Mouse (Mus musculus) neural tube, embryonic 15.5 days (tissue): ENCODE measurements at regions not wholly inside any gene's neighbourhood (a gene's known extent, or its start where the extent isn't known, plus 50 kb on each side); places are given as distances from the start of the nearest gene placed in this dataset.

Source experiments
- ATAC-seq: fragments of 200-750 bp; cut with Nextera tagmentation; 2 replicates; pipeline ENCODE4 v1.8.0; 2017; ENCODE audit warnings: mild to moderate bottlenecking, moderate TSS enrichment, moderate library complexity; ENCODE audit not compliant: low FRiP score
- H3K27ac ChIP-seq: fragments of 300-500 bp; sonication (generic); replicated peaks from 2 replicates; pipeline ENCODE4 v1.5.1; 2015; ENCODE audit warnings: mild to moderate bottlenecking, inconsistent platforms
- H3K27me3 ChIP-seq: fragments of 300-500 bp; sonication (generic); replicated peaks from 2 replicates; pipeline ENCODE4 v1.6.1; 2015; ENCODE audit warnings: inconsistent platforms
- H3K36me3 ChIP-seq: fragments of 300-500 bp; sonication (generic); 2 replicates; pipeline ENCODE4 v1.6.1; 2015; ENCODE audit warnings: inconsistent platforms
- H3K4me1 ChIP-seq: fragments of 300-500 bp; sonication (generic); 2 replicates; pipeline ENCODE4 v1.6.1; 2015; ENCODE audit warnings: inconsistent platforms
- H3K4me2 ChIP-seq: fragments of 300-500 bp; sonication (generic); 2 replicates; pipeline ENCODE4 v1.6.1; 2015; ENCODE audit warnings: inconsistent platforms, mild to moderate bottlenecking, moderate library complexity
- H3K4me3 ChIP-seq: fragments of 300-500 bp; sonication (generic); replicated peaks from 2 replicates; pipeline ENCODE4 v1.5.1; 2015; ENCODE audit warnings: mild to moderate bottlenecking, inconsistent platforms
- H3K9ac ChIP-seq: fragments of 300-500 bp; sonication (generic); replicated peaks from 2 replicates; pipeline ENCODE4 v1.6.1; 2015; ENCODE audit warnings: mild to moderate bottlenecking, inconsistent platforms
- H3K9me3 ChIP-seq: fragments of 300-500 bp; sonication (generic); replicated peaks from 2 replicates; pipeline ENCODE4 v1.6.1; 2016; ENCODE audit warnings: inconsistent platforms
- WGBS: fragments of 180-500 bp; shearing (Covaris S2); methylation state at CpG from one replicate; pipeline ENCODE4 v1.1.7; 2015; ENCODE audit warnings: mixed read lengths; 5-methylcytosine and 5-hydroxymethylcytosine counted together

DNA sequence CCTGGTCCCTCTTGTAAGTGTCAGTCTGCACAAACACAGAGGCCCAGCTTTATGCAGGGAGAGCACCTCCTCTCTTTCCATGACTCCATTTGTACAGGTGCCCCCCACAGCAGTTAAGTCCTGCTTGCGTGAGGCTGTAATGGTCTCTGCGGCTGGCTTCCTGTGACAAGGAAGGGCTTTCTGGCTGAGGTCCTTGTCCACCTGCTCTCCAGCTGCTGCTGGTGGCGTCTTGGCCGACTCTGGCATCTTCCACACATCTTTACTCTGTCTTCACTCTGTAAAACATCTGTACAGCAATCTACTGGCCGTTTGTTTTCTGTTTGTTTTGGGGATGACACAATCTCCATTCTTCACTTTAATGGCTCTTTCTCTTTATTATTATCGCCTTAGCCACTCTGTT lies 60.8 kb downstream of the Rpusd4 start:
- no peaks in the 10 kb centered on the region for H3K9me3 ChIP-seq
- no peaks in the 10 kb centered on the region for H3K36me3 ChIP-seq
- no peak overlapping the region for H3K4me3 ChIP-seq
- peaks cover 49% of the 10 kb centered on the region for H3K27me3 ChIP-seq
- H3K27ac ChIP-seq, result no peak overlapping the region
- ATAC-seq, result no peak
- no peak overlapping the region for H3K9ac ChIP-seq
- 59% methylated on average over 6 of the region's 6 CpGs for WGBS
- no peak overlapping the region for H3K4me2 ChIP-seq
- peaks cover 15% of the 10 kb centered on the region for H3K4me1 ChIP-seq

DNA sequence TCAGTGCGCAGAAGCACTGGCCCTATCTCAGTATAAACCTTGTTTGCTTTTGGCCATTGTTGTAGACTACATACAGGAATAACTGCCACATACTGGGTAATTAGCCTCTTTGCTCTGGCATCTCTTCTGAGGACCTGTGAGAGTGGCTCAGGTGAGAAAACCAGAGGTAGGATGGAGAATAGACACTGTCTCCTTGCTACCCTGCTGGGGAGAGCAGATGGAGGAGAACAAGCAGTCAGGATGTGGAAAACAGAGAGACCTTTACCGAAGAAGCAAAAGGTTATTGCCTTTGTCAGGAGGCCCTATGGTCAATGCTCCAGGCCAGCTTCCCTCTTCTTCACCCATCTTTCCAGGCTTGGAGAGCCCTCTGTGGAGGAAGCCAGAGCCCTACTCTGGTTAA lies 62.7 kb downstream of the Rpusd4 start:
- no peaks in the 10 kb centered on the region for H3K36me3 ChIP-seq
- no peak overlapping the region for H3K27ac ChIP-seq
- no peaks in the 10 kb centered on the region for H3K9me3 ChIP-seq
- H3K4me3 ChIP-seq, result no peak overlapping the region
- no peak overlapping the region for H3K9ac ChIP-seq
- H3K4me1 ChIP-seq, result peaks cover 15% of the 10 kb centered on the region
- H3K27me3 ChIP-seq, result peaks cover 52% of the 10 kb centered on the region
- no peak overlapping the region for H3K4me2 ChIP-seq
- 83% methylated on average over 2 of the region's 2 CpGs for WGBS
- no peak for ATAC-seq

DNA sequence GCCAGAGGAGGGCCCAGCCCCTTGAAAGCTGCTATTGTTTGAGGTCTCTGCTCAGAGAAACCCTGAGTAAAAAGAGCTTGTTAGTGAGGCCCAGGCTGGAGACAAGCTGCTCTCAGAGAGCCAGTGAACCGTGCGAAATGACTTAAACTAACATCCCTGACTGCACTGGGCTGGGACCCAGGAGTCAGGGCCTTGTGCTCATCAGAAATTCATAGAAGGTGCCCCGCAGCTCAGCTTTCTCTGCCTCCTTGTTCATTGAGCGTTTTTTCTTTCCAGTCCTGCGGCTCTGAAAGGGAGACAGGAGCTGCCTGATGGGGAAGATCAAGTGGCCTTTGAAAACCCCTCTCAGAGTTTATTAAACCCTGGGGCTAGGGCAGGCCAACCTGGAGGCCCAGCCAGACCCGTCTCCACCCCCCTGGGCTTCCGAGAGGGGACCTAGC lies 63.6 kb downstream of the Rpusd4 start:
- no peak overlapping the region for H3K4me2 ChIP-seq
- peaks cover 23% of the 10 kb centered on the region for H3K4me1 ChIP-seq
- H3K27me3 ChIP-seq, result peaks cover 49% of the 10 kb centered on the region
- H3K9me3 ChIP-seq, result no peaks in the 10 kb centered on the region
- no peak overlapping the region for H3K27ac ChIP-seq
- WGBS, result 6% methylated on average over 7 of the region's 7 CpGs
- no peak overlapping the region for H3K9ac ChIP-seq
- no peaks in the 10 kb centered on the region for H3K36me3 ChIP-seq
- no peak overlapping the region for H3K4me3 ChIP-seq
- peak; percentile 75 for ATAC-seq

DNA sequence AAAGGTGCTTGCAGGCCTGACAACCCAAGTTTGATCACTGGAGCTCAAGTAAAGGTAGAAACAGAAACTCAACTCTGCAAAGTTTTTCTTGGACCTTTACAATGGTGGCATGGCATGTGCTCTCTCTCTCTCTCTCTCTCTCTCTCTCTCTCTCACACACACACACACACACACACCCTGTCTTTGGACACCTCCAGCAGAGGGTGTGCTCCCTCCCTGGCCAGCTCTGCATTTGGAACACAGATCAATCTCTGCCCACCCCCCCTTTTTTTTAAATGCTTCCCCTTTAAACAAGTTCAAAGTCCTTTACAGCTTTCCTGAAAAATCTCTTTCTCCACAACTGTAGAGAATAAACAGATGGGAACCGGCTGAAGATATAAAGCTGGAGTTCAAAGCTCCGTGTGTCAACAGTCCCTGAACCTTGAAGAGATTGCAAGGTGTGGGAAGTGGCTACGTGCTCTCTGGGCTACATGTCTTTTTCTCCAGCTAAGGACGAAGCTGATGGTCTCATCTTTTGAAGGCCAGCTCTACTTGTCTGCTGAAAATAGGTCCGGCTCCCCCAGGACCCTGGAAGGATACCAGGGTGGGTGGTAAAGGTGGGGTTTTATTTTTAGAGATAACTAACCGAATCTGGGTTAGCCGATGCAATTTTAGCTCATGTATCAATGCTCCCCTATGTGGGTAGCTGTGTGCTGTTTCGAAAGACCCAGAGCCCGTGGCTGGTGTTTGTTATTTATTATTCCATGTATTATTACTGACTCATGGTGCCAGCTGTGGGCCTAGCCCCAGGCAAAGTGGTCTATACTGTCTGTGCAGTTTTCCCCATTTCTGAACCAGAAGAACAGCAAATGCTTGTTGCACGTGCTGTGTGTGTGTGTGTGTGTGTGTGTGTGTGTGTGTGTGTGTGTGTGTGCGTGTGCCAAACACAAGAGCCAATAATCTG lies 65.3 kb downstream of the Rpusd4 start:
- 64% methylated on average over 11 of the region's 11 CpGs for WGBS
- Histone ChIP-seq H3K4me1 (peaks cover 24% of the 10 kb centered on the region), H3K4me2 (no peak overlapping the region), H3K4me3 (no peak overlapping the region), H3K9ac (no peak overlapping the region), H3K9me3 (no peaks in the 10 kb centered on the region), H3K27ac (no peak overlapping the region), H3K36me3 (no peaks in the 10 kb centered on the region), H3K27me3 (peaks cover 41% of the 10 kb centered on the region)
- ATAC-seq, result no peak

DNA sequence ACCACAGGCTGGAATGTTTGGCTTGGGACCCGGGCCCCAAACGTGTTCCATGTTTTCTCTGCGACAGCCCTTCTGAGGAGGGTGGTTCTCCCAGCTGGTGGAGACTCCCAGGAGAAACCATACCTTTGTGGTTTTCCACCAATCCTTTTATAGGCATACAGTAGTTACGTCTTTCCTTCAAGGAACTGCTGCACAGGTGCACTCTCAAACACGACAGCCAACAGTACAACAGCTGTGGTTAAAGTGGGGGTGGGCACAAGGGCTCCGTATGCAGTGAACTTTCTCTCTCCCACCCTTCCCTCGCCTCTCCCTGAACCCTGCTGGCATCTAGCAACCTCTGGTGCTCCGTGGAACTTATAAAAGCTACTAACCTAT lies 66.0 kb downstream of the Rpusd4 start:
- Histone ChIP-seq H3K4me3 (no peak overlapping the region), H3K4me1 (peaks cover 24% of the 10 kb centered on the region), H3K9ac (no peak overlapping the region), H3K27ac (no peak overlapping the region), H3K27me3 (peaks cover 46% of the 10 kb centered on the region), H3K4me2 (no peak overlapping the region), H3K36me3 (no peaks in the 10 kb centered on the region), H3K9me3 (no peaks in the 10 kb centered on the region)
- ATAC-seq, result no peak
- WGBS, result 67% methylated on average over 8 of the region's 8 CpGs

DNA sequence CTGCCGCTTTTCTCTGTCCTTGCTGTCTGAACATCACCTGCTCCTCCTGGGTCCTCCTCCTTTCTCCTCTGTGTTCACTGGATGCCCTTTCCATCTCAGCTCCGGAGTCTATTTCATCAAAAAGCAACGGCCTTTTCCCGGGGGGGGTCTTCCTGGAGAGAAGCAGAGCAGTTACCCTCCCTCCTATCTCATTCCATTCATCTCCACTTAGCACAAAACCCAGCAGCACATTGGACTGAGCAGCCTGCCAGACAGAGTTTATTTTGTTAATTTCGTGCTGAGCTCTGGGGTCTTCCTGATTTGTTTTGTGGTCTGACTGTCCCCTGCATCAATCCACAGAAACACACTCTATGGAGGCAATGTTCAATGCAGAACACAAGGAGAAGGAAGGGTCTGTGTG lies 66.9 kb downstream of the Rpusd4 start:
- peaks cover 39% of the 10 kb centered on the region for H3K27me3 ChIP-seq
- no peak for ATAC-seq
- H3K9ac ChIP-seq, result no peak overlapping the region
- no peak overlapping the region for H3K4me2 ChIP-seq
- H3K4me1 ChIP-seq, result peaks cover 24% of the 10 kb centered on the region
- WGBS, result 67% methylated on average over 5 of the region's 5 CpGs
- H3K4me3 ChIP-seq, result no peak overlapping the region
- no peak overlapping the region for H3K27ac ChIP-seq
- H3K36me3 ChIP-seq, result no peaks in the 10 kb centered on the region
- no peaks in the 10 kb centered on the region for H3K9me3 ChIP-seq

DNA sequence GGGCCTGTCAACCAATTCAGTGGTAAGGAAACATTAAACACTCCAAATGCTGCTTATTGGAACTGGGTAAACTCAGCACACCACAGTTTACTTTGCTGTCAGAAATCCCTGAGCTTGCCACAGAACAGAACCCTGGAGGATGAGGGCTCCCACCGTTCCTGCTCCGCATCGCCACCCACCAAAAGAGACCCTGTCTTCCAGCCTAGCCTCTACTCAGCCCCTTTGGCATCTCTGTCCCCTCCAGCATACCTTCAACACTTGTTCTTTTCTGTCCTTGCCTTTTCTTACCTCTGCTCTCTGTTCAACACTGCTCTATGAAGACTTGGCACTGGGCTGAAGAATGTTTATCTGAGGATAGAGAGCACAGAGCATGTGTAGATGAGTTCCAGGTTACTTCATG lies 67.5 kb downstream of the Rpusd4 start:
- Histone ChIP-seq H3K27me3 (peaks cover 36% of the 10 kb centered on the region), H3K9ac (no peak overlapping the region), H3K9me3 (no peaks in the 10 kb centered on the region), H3K4me3 (no peak overlapping the region), H3K36me3 (no peaks in the 10 kb centered on the region), H3K4me2 (no peak overlapping the region), H3K27ac (no peak overlapping the region), H3K4me1 (peaks cover 24% of the 10 kb centered on the region)
- no peak for ATAC-seq
- 86% methylated on average over 3 of the region's 3 CpGs for WGBS

DNA sequence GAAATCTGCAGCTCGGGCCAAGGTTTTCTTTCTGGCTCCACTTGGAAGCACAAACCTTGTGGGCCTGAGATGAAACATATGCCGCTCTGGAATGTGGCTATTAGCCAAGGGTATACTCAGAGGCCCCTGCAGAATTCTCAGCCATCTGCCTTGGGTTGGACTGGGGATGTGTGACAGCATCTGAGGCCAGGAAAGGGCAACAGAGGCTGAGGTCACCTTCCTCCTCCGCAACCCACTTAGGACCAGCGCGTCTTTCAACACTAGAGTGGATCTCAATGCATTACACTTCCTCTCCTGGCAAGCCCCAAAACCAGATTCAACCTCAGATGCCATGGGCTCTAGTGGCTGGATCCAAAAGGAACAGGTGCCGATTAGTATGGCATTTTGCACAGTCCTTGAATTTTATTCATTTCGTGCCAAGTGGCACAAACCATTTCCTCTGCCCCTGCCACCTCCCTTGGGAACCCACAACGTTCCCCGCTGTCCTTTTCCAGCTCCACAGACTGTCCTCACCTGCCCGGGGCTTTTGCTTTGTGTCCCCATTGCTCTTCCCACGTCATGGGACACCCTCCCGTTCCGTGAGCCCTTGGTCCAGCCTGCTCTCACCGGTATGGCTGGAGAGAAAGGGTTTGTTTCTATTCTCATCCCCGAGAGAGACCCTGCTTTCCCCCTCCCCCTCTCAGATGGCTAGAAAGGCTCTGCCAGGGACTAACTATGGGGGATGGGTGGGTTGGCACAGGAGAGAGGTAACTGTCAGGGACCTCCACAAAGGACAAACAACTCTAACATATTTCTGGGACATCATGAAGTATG lies 68.4 kb downstream of the Rpusd4 start:
- Histone ChIP-seq H3K4me3 (no peak overlapping the region), H3K9ac (no peak overlapping the region), H3K9me3 (no peaks in the 10 kb centered on the region), H3K36me3 (no peaks in the 10 kb centered on the region), H3K27me3 (peaks cover 34% of the 10 kb centered on the region), H3K27ac (no peak overlapping the region), H3K4me2 (no peak overlapping the region), H3K4me1 (peaks cover 25% of the 10 kb centered on the region)
- ATAC-seq, result peak; percentile 36; the same call in 1 of the 2 replicates
- WGBS, result 47% methylated on average over 15 of the region's 15 CpGs

DNA sequence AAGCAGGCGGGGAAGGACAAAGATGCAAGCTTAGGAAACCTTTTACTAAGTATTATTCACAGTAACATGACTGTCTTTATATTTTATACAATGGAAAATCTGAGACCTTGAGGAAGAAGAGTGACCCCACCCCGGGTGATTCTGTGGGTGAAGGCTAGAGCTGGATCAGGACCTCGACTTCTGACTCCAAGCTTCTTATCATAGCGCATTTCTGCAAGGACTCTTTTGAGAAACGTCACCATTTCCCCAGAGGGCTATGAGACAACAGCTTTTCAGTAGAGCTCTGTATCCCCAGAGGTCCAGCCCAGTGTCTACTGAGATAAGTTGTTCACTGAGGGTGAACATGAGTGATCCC lies 69.0 kb downstream of the Rpusd4 start:
- ATAC-seq, result no peak
- Histone ChIP-seq H3K4me3 (no peak overlapping the region), H3K9ac (no peak overlapping the region), H3K9me3 (no peaks in the 10 kb centered on the region), H3K4me2 (no peak overlapping the region), H3K4me1 (peaks cover 20% of the 10 kb centered on the region), H3K27ac (no peak overlapping the region), H3K27me3 (peaks cover 40% of the 10 kb centered on the region), H3K36me3 (no peaks in the 10 kb centered on the region)
- 76% methylated on average over 5 of the region's 5 CpGs for WGBS

DNA sequence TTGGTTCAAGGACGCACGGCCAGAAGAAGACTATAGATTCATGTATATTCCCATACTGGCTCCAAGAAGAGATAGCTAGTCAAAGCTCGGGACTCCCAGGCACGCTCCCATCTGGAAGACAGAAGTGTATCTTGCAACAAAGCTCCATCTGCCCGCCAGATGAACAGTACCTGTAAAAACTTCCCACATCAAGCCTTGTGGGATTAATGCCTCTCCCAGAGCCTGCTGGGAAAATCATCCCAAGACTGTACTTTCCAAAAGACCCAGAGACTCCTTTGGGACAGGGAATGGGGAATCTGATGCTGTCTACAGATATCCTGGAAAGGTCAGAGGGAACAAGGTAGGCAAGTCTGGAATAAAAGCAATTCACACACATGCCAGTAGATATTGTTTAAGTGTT lies 71.2 kb downstream of the Rpusd4 start:
- Histone ChIP-seq H3K4me1 (peaks cover 13% of the 10 kb centered on the region), H3K27me3 (peaks cover 32% of the 10 kb centered on the region), H3K9ac (no peak overlapping the region), H3K4me2 (no peak overlapping the region), H3K27ac (no peak overlapping the region), H3K4me3 (no peak overlapping the region), H3K9me3 (no peaks in the 10 kb centered on the region), H3K36me3 (no peaks in the 10 kb centered on the region)
- 89% methylated on average over 5 of the region's 5 CpGs for WGBS
- ATAC-seq, result no peak

DNA sequence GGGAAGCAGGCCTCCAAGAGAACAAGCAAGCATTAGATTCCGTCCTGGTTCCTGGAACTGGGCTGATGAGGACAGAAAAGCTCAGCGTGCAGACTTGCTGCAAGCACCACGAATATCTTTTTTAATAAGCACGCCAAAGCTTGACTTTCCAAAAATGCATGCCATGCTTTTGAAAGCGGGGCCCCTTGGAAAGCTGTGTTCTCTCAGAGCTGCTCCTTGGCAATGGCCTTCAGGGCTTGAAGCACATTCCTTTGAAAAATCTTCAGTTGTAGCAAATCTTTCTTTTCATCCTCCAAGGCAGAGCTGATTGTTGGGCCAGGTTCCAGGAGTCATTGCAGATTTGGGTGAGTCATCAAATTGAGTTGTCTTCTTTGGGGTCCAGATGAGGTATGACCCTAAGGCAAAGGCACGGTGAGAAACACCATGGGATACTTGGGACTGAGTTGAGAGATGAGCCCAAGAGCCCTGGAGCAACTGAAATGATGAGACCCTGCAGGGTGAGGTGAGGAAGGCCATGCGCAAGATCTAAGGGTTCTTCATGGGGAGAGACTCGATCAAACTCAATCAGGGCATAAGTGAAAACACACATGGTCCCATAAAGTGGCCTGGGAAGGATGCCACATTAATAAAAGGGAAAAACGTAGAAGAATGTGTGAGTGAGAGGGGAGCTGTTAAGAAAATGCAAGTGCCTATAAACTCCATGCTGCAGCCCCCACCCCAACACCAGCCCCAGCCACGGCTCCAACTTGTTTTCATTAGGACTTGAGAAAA lies 72.0 kb downstream of the Rpusd4 start:
- H3K36me3 ChIP-seq, result no peaks in the 10 kb centered on the region
- H3K4me1 ChIP-seq, result peaks cover 13% of the 10 kb centered on the region
- H3K9ac ChIP-seq, result no peak overlapping the region
- H3K4me3 ChIP-seq, result no peak overlapping the region
- WGBS, result 85% methylated on average over 10 of the region's 10 CpGs
- H3K27ac ChIP-seq, result no peak overlapping the region
- ATAC-seq, result no peak
- no peak overlapping the region for H3K4me2 ChIP-seq
- H3K9me3 ChIP-seq, result no peaks in the 10 kb centered on the region
- peaks cover 26% of the 10 kb centered on the region for H3K27me3 ChIP-seq
